In the genomic region with DNA sequence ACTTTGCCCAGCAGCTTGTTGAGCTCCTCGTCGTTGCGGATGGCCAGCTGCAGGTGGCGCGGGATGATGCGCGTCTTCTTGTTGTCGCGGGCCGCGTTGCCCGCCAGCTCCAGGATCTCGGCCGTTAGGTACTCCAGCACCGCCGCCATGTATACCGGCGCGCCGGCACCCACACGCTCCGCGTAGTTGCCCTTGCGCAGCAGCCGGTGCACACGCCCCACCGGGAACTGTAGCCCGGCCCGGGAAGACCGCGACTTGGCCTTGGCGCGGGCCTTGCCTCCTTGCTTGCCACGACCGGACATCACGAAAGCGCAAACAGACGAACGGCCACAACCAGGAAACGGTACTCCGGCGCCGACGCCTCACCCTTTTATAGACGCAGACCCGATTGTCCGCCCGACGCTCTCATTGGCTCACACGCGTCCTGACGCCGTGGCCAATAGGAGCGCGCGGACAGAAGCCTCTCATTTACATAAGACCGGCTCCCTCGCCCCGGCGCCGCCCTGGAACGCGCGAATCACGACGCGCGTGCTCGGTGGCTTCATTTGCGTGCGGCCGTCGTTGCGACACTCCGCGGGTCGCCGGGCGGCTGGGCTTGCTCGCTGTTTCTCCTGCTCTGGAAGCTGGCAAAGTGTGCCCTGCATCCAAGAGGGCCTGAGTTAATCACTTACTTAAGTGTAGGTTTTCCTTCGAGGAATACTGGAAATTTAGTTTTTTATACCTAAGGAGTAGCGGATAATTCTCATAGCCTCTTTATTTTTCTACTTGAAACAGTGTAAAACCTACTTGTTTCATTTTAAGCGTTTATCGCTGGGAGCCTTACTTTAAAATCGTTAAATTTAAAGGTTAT, we compare ENCODE assay signal across 8 mouse cellular contexts. TPM values are rescaled to one million over a fixed set of nuclear protein-coding genes. Genes with fewer than 3 reads are reported as not detected.
DNase-seq lines count a peak whose midpoint lies in the region; ATAC-seq and TF ChIP-seq lines count a peak whose summit lies in the region.
"Not testable (repeated sequence)": the region's sequence is repeated elsewhere in the genome, so short reads cannot be mapped to it uniquely, and the experiment has no call there.

Hist2h2aa2 (minus strand) TSS at position 328 of the 850 bp plus-strand sequence.

- peak within 1 kb of the TSS; percentile 38 to 55 for H3K4me3 ChIP-seq in MEL (ENCODE audit: control insufficient read depth in 1 of 2, insufficient read depth in 1 of 2, low read depth in 2 of 2, low read length in 2 of 2)
- H3K4me3 ChIP-seq in hindbrain, embryonic 12.5 days: peak within 1 kb of the TSS; percentile 32

- H3K79me2 ChIP-seq in MEL (ENCODE audit: control insufficient read depth, insufficient read depth, low read length, poor library complexity): not testable (repeated sequence)

- H3K4me1 ChIP-seq in MEL (ENCODE audit: control insufficient read depth in 1 of 2, insufficient read depth in 2 of 2, low read length in 2 of 2): peaks cover 13 to 41% of the 10 kb centered on the region in 2 experiments
- H3K4me1 ChIP-seq in hindbrain, embryonic 12.5 days: peaks cover 22% of the 10 kb centered on the region

- peak; percentile 86 for ATAC-seq in hindbrain, embryonic 12.5 days (ENCODE audit: low FRiP score)

- peak; percentile 94 for DNase-seq in MEL (ENCODE audit: low read depth, low spot score)
- peak; percentile 96 to 97 for DNase-seq in cerebellum, postnatal 10 days
- DNase-seq in frontal cortex, postnatal 14 days (ENCODE audit: low spot score in 2 of 2): peak; percentile 93 to 97
- peak; percentile 98 for DNase-seq in layer of hippocampus, postnatal 14 days (ENCODE audit: low spot score in 2 of 2)
- DNase-seq in lung, postnatal 10 days: peak; percentile 97
- peak; percentile 38 for DNase-seq in retina, adult 2 months (ENCODE audit: low read depth, low spot score)
- DNase-seq in thymus, postnatal 25 days: peak; percentile 95

- H3K27ac ChIP-seq in MEL (ENCODE audit: control insufficient read depth, low read depth, low read length): peak within 1 kb of the TSS; percentile 92
- H3K27ac ChIP-seq in hindbrain, embryonic 12.5 days: peak within 1 kb of the TSS; percentile 88

- H3K36me3 ChIP-seq in MEL (ENCODE audit: control insufficient read depth in 1 of 2, insufficient read depth in 2 of 2, low read length in 2 of 2): peaks cover 0 to 49% of the 10 kb centered on the region in 2 experiments; a peak in 2 of 4 replicates
- not testable (repeated sequence) for H3K36me3 ChIP-seq in hindbrain, embryonic 12.5 days

- H3K9me3 ChIP-seq in MEL (replicated peaks; ENCODE audit: insufficient read depth, low read length); hindbrain, embryonic 12.5 days (replicated peaks): not testable (repeated sequence)

- not testable (repeated sequence) for TF ChIP-seq CTCF in MEL (IDR thresholded peaks at IDR 0.05 in 2 of 3, conservative IDR thresholded peaks at IDR 0.05 in 1 of 3; ENCODE audit: control insufficient read depth in 1 of 3, insufficient read depth in 1 of 3, low read depth in 2 of 3, low read length in 3 of 3, poor library complexity in 1 of 3, severe bottlenecking in 1 of 3)

- peak within 1 kb of the TSS; percentile 44 for H3K4me2 ChIP-seq in hindbrain, embryonic 12.5 days (replicated peaks)

- WGBS in hindbrain, embryonic 12.5 days: 3% methylated on average over 37 of the region's 85 CpGs

- peak within 1 kb of the TSS; percentile 90 for H3K9ac ChIP-seq in MEL (ENCODE audit: control insufficient read depth, low read depth, low read length, poor library complexity, severe bottlenecking)
- peak within 1 kb of the TSS; percentile 55; the same call in 1 of the 2 replicates for H3K9ac ChIP-seq in hindbrain, embryonic 12.5 days

- not testable (repeated sequence) for TF ChIP-seq RAD21 in MEL (IDR thresholded peaks at IDR 0.05; ENCODE audit: low read depth, low read length)

- not testable (repeated sequence) for H3K27me3 ChIP-seq in MEL (ENCODE audit: control insufficient read depth in 1 of 2, insufficient read depth in 2 of 2, low read length in 2 of 2); hindbrain, embryonic 12.5 days

- peak in 1 of 2 experiments; percentile 68; a peak in 2 of 4 replicates for TF ChIP-seq POLR2A in MEL (IDR thresholded peaks at IDR 0.05; ENCODE audit: control insufficient read depth in 1 of 2, insufficient read depth in 1 of 2, low read depth in 1 of 2, low read length in 2 of 2, poor library complexity in 1 of 2)

- not testable (repeated sequence) for TF ChIP-seq EP300 in MEL (IDR thresholded peaks at IDR 0.05; ENCODE audit: low read depth in 1 of 2, low read length in 2 of 2)

TF ChIP-seq in MEL, 35 proteins besides CTCF, POLR2A, EP300 and RAD21:
- TF ChIP-seq POLR2AphosphoS5 (IDR thresholded peaks at IDR 0.05; ENCODE audit: borderline replicate concordance, low read depth, low read length): 0 out of 2 replicates have a peak, but pooled peaks have one; percentile 6

RNA-seq across cellular contexts. Expression of gene Hist2h2aa2, which starts in this region (rescaled TPM):
- total RNA-seq in MEL (2012; rRNA removed): 11,232 and 13,053 TPM in 2 replicates
- 10 to 100 TPM in 1 of 2 experiments, not detected in 1; 18.4 TPM for polyA plus RNA-seq in MEL (2012; ENCODE audit: insufficient read depth in 1 of 2, insufficient read length in 2 of 2, low read depth in 1 of 2, low replicate concordance in 2 of 2, missing spikeins in 1 of 2)
- polyA plus RNA-seq in hindbrain, embryonic 12.5 days (2016; fragmentation: Nextera tagmentation; extraction: Ambion mirVana): 49.8 and 72.3 TPM in 2 replicates
- total RNA-seq in layer of hippocampus, postnatal 14 days (2021): 100 to 1,000 TPM; 248 to 267 TPM

Comparison
In these comparisons a context has a peak if more than half of its experiments do, and no peak if none do; other contexts are left out.
1. Peak in every context shown above with its lines: DNase-seq, ATAC-seq, H3K4me3 ChIP-seq and H3K27ac ChIP-seq.
2. RNA of gene Hist2h2aa2 (total RNA-seq): 11,232 to 13,053 TPM in MEL; 248 to 267 TPM in layer of hippocampus, postnatal 14 days; every median in the first group is over 10 times any median in the second.
3. DNase-seq: peak in every context shown above with its lines; median percentile 98 in layer of hippocampus, postnatal 14 days; 97 in lung, postnatal 10 days; 96 in cerebellum, postnatal 10 days; 95 in frontal cortex, postnatal 14 days; 95 in thymus, postnatal 25 days; 94 in MEL; 38 in retina, adult 2 months.